Mouse (Mus musculus): ENCODE data around the gene Osbpl9. TPM values are rescaled to one million over a fixed set of nuclear protein-coding genes. Genes with fewer than 3 reads are reported as not detected.

The Osbpl9 gene
- total RNA-seq, 2 experiments from 2014 or later = 76.2 to 100 TPM

Small RNA genes within 50 kb of the gene (microRNA-seq; reads per million reads assigned to microRNA genes)
- gene Mir761 = 0 reads per million in 2 experiments

Other genes starting within 250 kb of the Osbpl9 start
- 10 to 100 TPM; 71.8 to 86.4 TPM for gene Nrd1, start 201.6 kb downstream of the Osbpl9 start, total RNA-seq (2021)
- under 1 TPM in 1 of 2 experiments, not detected in 1; 0.12 TPM for gene Calr4, start 32.2 kb upstream of the Osbpl9 start, total RNA-seq (2021)
- gene Eps15, start 78.0 kb upstream of the Osbpl9 start, total RNA-seq (2021) = 10 to 100 TPM; 39.2 to 48.1 TPM
- gene Ttc39a, start 204.4 kb upstream of the Osbpl9 start, total RNA-seq (2021) = under 1 TPM; 0.25 to 0.44 TPM

Measured in gastrocnemius, postnatal 14 days (tissue).